Mouse (Mus musculus): Measurements from ENCODE around the gene Atp2b2.

- no peak for TF ChIP-seq CTCF (IDR thresholded peaks at IDR 0.05; ENCODE audit: insufficient read depth, low read length)
- no peak for TF ChIP-seq POLR2A (IDR thresholded peaks at IDR 0.05; ENCODE audit: borderline replicate concordance, extremely low read depth, low read depth, low read length)
Observed at GRCm38 (mm10) chr6:113923249-113923648, 119.2 kb downstream of the Atp2b2 start.

All from lung, adult 2 months (tissue).